Mouse (Mus musculus) CH12.LX (cell line): ENCODE results near the gene Zbtb4. TPM values are rescaled to one million over a fixed set of nuclear protein-coding genes. Genes with fewer than 3 reads are reported as not detected.

Experiments used
- DNase-seq: peaks from one replicate; pipeline ENCODE4 v3.0.0-alpha.2; 2013; ENCODE audit errors: extremely low read depth
- H3K27ac ChIP-seq: 2 replicates; pipeline ENCODE4 v1.5.1; 2012; ENCODE audit warnings: low read depth, mild to moderate bottlenecking, control low read depth, moderate library complexity; ENCODE audit not compliant: insufficient read depth
- H3K27me3 ChIP-seq: replicated peaks from 2 replicates; pipeline ENCODE3; 2012; ENCODE audit warnings: inconsistent platforms
- H3K36me3 ChIP-seq, 2 experiments: replicated peaks in 1 of 2; 2 replicates each; pipeline versions ENCODE3 to v1.6.1; 2012; ENCODE audit warnings: inconsistent platforms in 1 of 2, low read length in 1 of 2, mild to moderate bottlenecking in 1 of 2, mixed read lengths in 1 of 2, moderate library complexity in 1 of 2; ENCODE audit not compliant: control insufficient read depth in 1 of 2, insufficient read depth in 1 of 2
- H3K4me1 ChIP-seq, 2 experiments: 2 replicates each; pipeline ENCODE4 v1.6.1; 2012; ENCODE audit warnings: inconsistent platforms in 1 of 2, moderate library complexity in 1 of 2; ENCODE audit not compliant: insufficient read depth in 2 of 2, control insufficient read depth in 1 of 2
- H3K4me2 ChIP-seq: 2 replicates; pipeline ENCODE4 v1.6.1; 2012; ENCODE audit warnings: low read depth, mild to moderate bottlenecking, control low read depth; ENCODE audit not compliant: poor library complexity, insufficient read depth, severe bottlenecking
- H3K4me3 ChIP-seq, 3 experiments: fragments of 150-350 bp in 1 of 3; sonication (generic) in 1 of 3; replicated peaks in 1 of 3; 2 replicates each; pipeline versions ENCODE3 to v1.5.1; 2011 to 2012; ENCODE audit warnings: low read depth in 2 of 3, low read length in 2 of 3, mild to moderate bottlenecking in 2 of 3, moderate library complexity in 2 of 3, control low read depth in 1 of 3, improper control_type of control experiment in 1 of 3, inconsistent platforms in 1 of 3, mixed read lengths in 1 of 3; ENCODE audit not compliant: poor library complexity in 1 of 3
- H3K79me2 ChIP-seq: replicated peaks from 2 replicates; pipeline ENCODE4 v1.6.1; 2012; ENCODE audit warnings: mild to moderate bottlenecking, moderate library complexity; ENCODE audit not compliant: control insufficient read depth, poor library complexity, insufficient read depth, severe bottlenecking; ENCODE audit errors: extremely low read depth
- H3K9ac ChIP-seq: 2 replicates; pipeline ENCODE4 v1.6.1; 2012; ENCODE audit warnings: low read depth, mild to moderate bottlenecking, control low read depth, moderate library complexity; ENCODE audit not compliant: insufficient read depth
- H3K9me3 ChIP-seq: replicated peaks from 2 replicates; pipeline ENCODE3; 2012; ENCODE audit warnings: low read length, inconsistent platforms, mixed read lengths
- BHLHE40 ChIP-seq: IDR thresholded peaks from 2 replicates; pipeline ENCODE4 v1.6.1; 2011; ENCODE audit warnings: mild to moderate bottlenecking, low read depth, low read length, improper control_type of control experiment
- CHD1 ChIP-seq: IDR thresholded peaks from 2 replicates; pipeline ENCODE4 v1.6.1; 2012; ENCODE audit warnings: low read depth, low read length, improper control_type of control experiment, inconsistent platforms
- CHD2 ChIP-seq: IDR thresholded peaks from 2 replicates; pipeline ENCODE4 v1.6.1; 2011; ENCODE audit warnings: low read length, improper control_type of control experiment
- CTCF ChIP-seq, 2 experiments: IDR thresholded peaks in 1 of 2; conservative IDR thresholded peaks in 1 of 2; 2 replicates each; pipeline ENCODE4 v1.5.1; 2011 to 2012; ENCODE audit warnings: low read depth in 2 of 2, low read length in 2 of 2, improper control_type of control experiment in 1 of 2, inconsistent platforms in 1 of 2, mild to moderate bottlenecking in 1 of 2, moderate library complexity in 1 of 2
- E2F4 ChIP-seq: IDR thresholded peaks from 2 replicates; pipeline ENCODE4 v1.6.1; 2011; ENCODE audit warnings: low read depth, low read length, improper control_type of control experiment; ENCODE audit not compliant: insufficient replicate concordance
- ELF1 ChIP-seq: IDR thresholded peaks from 2 replicates; pipeline ENCODE4 v1.6.1; 2014; ENCODE audit warnings: low read depth, mild to moderate bottlenecking, inconsistent platforms, low read length, improper control_type of control experiment
- EP300 ChIP-seq: IDR thresholded peaks from 2 replicates; pipeline ENCODE4 v1.6.1; 2011; ENCODE audit warnings: low read length, improper control_type of control experiment
- GABPA ChIP-seq: IDR thresholded peaks from 2 replicates; pipeline ENCODE4 v1.6.1; 2012; ENCODE audit warnings: low read depth, low read length, improper control_type of control experiment, inconsistent platforms; ENCODE audit not compliant: insufficient replicate concordance
- HCFC1 ChIP-seq: IDR thresholded peaks from 2 replicates; pipeline ENCODE4 v1.6.1; 2012; ENCODE audit warnings: low read depth, mild to moderate bottlenecking, inconsistent platforms, low read length, improper control_type of control experiment
- JUND ChIP-seq: conservative IDR thresholded peaks from 2 replicates; pipeline ENCODE4 v1.6.1; 2011; ENCODE audit warnings: low read depth, low read length, improper control_type of control experiment
- KAT2A ChIP-seq: IDR thresholded peaks from 2 replicates; pipeline ENCODE4 v1.6.1; 2012; ENCODE audit warnings: low read length, improper control_type of control experiment, inconsistent platforms; ENCODE audit not compliant: insufficient replicate concordance
- MAFK ChIP-seq: IDR thresholded peaks from 2 replicates; pipeline ENCODE4 v1.6.1; 2011; ENCODE audit warnings: low read length, improper control_type of control experiment; ENCODE audit not compliant: insufficient replicate concordance
- MAX ChIP-seq: IDR thresholded peaks from 2 replicates; pipeline ENCODE4 v1.6.1; 2011; ENCODE audit warnings: low read length, improper control_type of control experiment
- MEF2A ChIP-seq: IDR thresholded peaks from 2 replicates; pipeline ENCODE4 v1.6.1; 2014; ENCODE audit warnings: low read depth, mild to moderate bottlenecking, inconsistent platforms, low read length, improper control_type of control experiment, borderline replicate concordance
- MXI1 ChIP-seq: IDR thresholded peaks from 2 replicates; pipeline ENCODE4 v1.6.1; 2011; ENCODE audit warnings: mild to moderate bottlenecking, low read depth, low read length, improper control_type of control experiment
- MYC ChIP-seq: IDR thresholded peaks from 2 replicates; pipeline ENCODE4 v1.6.1; 2011; ENCODE audit warnings: low read depth, mild to moderate bottlenecking, improper control_type of control experiment, low read length
- NELFE ChIP-seq: IDR thresholded peaks from 2 replicates; pipeline ENCODE4 v1.6.1; 2011; ENCODE audit warnings: low read depth, low read length, improper control_type of control experiment
- NRF1 ChIP-seq: IDR thresholded peaks from 2 replicates; pipeline ENCODE4 v1.6.1; 2014; ENCODE audit warnings: low read depth, mild to moderate bottlenecking, inconsistent platforms, low read length, improper control_type of control experiment, moderate library complexity
- PAX5 ChIP-seq: IDR thresholded peaks from 2 replicates; pipeline ENCODE4 v1.6.1; 2012; ENCODE audit warnings: low read length, inconsistent platforms, mixed read lengths
- POLR2A ChIP-seq: IDR thresholded peaks from 2 replicates; pipeline ENCODE4 v1.6.1; 2011; ENCODE audit warnings: low read depth, mild to moderate bottlenecking, improper control_type of control experiment, low read length
- POLR2AphosphoS2 ChIP-seq: IDR thresholded peaks from 2 replicates; pipeline ENCODE4 v1.6.1; 2011; ENCODE audit warnings: low read depth, low read length, improper control_type of control experiment
- RAD21 ChIP-seq: IDR thresholded peaks from 2 replicates; pipeline ENCODE4 v1.6.1; 2011; ENCODE audit warnings: low read depth, mild to moderate bottlenecking, low read length, improper control_type of control experiment, moderate library complexity
- RCOR1 ChIP-seq: conservative IDR thresholded peaks from 2 replicates; pipeline ENCODE4 v1.6.1; 2012; ENCODE audit warnings: low read depth, mild to moderate bottlenecking, inconsistent platforms, low read length, improper control_type of control experiment
- SIN3A ChIP-seq: IDR thresholded peaks from 2 replicates; pipeline ENCODE4 v1.6.1; 2012; ENCODE audit warnings: low read length, improper control_type of control experiment, inconsistent platforms
- SMC3 ChIP-seq: IDR thresholded peaks from 2 replicates; pipeline ENCODE4 v1.6.1; 2011; ENCODE audit warnings: low read depth, low read length, improper control_type of control experiment
- TBP ChIP-seq: conservative IDR thresholded peaks from 2 replicates; pipeline ENCODE4 v1.6.1; 2011; ENCODE audit warnings: low read depth, low read length, improper control_type of control experiment
- TCF12 ChIP-seq: IDR thresholded peaks from 2 replicates; pipeline ENCODE4 v1.6.1; 2014; ENCODE audit warnings: low read depth, mild to moderate bottlenecking, inconsistent platforms, low read length, improper control_type of control experiment
- UBTF ChIP-seq: IDR thresholded peaks from 2 replicates; pipeline ENCODE4 v1.6.1; 2012; ENCODE audit warnings: low read depth, mild to moderate bottlenecking, inconsistent platforms, low read length, improper control_type of control experiment, moderate library complexity
- USF1 ChIP-seq: IDR thresholded peaks from 2 replicates; pipeline ENCODE4 v1.6.1; 2014; ENCODE audit warnings: low read depth, mild to moderate bottlenecking, inconsistent platforms, low read length, improper control_type of control experiment
- USF2 ChIP-seq: conservative IDR thresholded peaks from 2 replicates; pipeline ENCODE4 v1.6.1; 2011; ENCODE audit warnings: low read depth, low read length, improper control_type of control experiment
- ZC3H11A ChIP-seq: IDR thresholded peaks from 2 replicates; pipeline ENCODE4 v1.6.1; 2012; ENCODE audit warnings: low read depth, mild to moderate bottlenecking, inconsistent platforms, low read length, improper control_type of control experiment
- ZKSCAN1 ChIP-seq: IDR thresholded peaks from 2 replicates; pipeline ENCODE4 v1.6.1; 2012; ENCODE audit warnings: low read depth, inconsistent platforms, low read length, improper control_type of control experiment, borderline replicate concordance
- ZMIZ1 ChIP-seq: IDR thresholded peaks from 2 replicates; pipeline ENCODE4 v1.6.1; 2012; ENCODE audit warnings: low read depth, mild to moderate bottlenecking, inconsistent platforms, low read length, improper control_type of control experiment
- dilution Hi-C: fragments of 300-500 bp; cut with MboI; formaldehyde crosslinking; loops from 2 replicates; pipeline ENCODE4 v1.14.3; 2020; ENCODE audit warnings: low sequenced_read_pairs; ENCODE audit not compliant: extremely low pct_unique_long_range_greater_than_20kb, extremely low pct_ligation_motif_present
- in situ Hi-C: fragments of 300-500 bp; cut with MboI; formaldehyde crosslinking; loops from 3 replicates; pipeline ENCODE4 v1.14.3; 2019; ENCODE audit warnings: low sequenced_read_pairs, low pct_ligation_motif_present, low pct_unique_long_range_greater_than_20kb, mixed read lengths
- polyA plus RNA-seq: library from polyadenylated mRNA; unstranded; fragments of >175 nt; gene quantifications from 2 replicates; pipeline ENCODE4 v1.2.1, GENCODE M21; 2012; ENCODE audit warnings: low read depth; ENCODE audit not compliant: insufficient read length
- total RNA-seq, 2 experiments: library from RNA; depleted of rRNA; stranded (reverse); fragments of 300-350 nt in 1 of 2; fragments of >200 nt in 1 of 2; gene quantifications; 2 replicates each; pipeline ENCODE4 v1.2.3; 2012 to 2014

Gene Zbtb4
- total and polyA plus RNA-seq, 3 experiments: 0.75 to 3.4 (median 2.3) TPM

DNA sequence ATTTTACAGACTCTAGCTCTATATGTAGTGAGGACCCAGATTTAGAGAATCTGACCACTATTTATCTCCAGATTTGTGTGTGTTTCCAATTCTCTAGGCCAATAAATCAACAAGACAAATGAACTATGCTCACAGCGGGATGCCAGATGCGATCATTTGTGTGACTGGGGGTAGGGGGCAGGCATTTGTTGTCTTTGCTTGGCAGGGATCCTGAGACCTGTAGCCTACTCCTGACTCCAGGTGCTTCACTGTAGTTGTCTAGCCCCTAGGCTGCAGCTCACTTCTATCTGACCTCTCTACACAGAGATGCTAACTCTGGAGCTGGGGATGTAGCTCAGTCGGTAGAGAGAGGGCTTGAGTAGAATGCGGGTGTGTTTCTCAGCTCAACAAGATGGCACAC, 16.1 kb downstream of the Zbtb4 start:
- H3K4me1 ChIP-seq: peaks cover 17 to 47% of the 10 kb centered on the region in 2 experiments
- no peak overlapping the region for H3K4me3 ChIP-seq
- no peaks in the 10 kb centered on the region for H3K79me2 ChIP-seq
- no peaks in the 10 kb centered on the region for H3K9me3 ChIP-seq
- H3K4me2 ChIP-seq: no peak overlapping the region
- no peak overlapping the region for H3K27ac ChIP-seq
- H3K36me3 ChIP-seq: peaks cover 4 to 35% of the 10 kb centered on the region in 2 experiments
- TF ChIP-seq CTCF (conservative IDR thresholded peaks at IDR 0.05 in 1 of 2, IDR thresholded peaks at IDR 0.05 in 1 of 2; ENCODE audit: low read depth in 2 of 2, low read length in 2 of 2): no peak
- in situ Hi-C loops (no loop called here), dilution Hi-C loops (no loop called here)
- no peak overlapping the region for H3K9ac ChIP-seq
- no peak for DNase-seq
- H3K27me3 ChIP-seq: no peaks in the 10 kb centered on the region

DNA sequence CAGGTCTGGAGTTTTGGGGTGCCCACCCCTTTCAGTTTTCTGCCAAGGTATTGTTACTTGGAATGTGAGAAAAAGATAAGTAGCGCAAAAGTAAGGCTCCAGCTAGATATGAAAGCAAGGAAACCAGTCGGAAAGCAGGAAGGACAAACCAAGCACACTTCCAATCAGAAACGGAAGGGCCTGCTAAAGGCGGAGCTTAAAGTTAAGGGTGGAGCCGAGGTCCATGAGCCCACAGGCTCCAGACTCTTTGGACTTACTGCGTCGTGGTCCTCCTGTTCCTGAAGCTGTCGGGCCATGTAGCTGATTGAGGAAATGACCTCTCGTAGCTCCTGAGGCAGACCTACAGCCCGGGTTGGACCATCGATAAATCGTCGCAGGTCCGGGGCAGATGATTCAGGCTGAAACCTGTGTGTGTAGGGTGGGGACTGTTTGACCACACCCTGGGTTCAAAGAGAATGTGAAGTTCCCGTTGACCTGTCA, 19.1 kb downstream of the Zbtb4 start:
- 0 out of 2 replicates have a peak overlapping the region, but pooled peaks have one; percentile 5 for H3K27ac ChIP-seq
- no peaks in the 10 kb centered on the region for H3K79me2 ChIP-seq
- peak overlapping the region; percentile 46 to 54 (median 49) for H3K4me3 ChIP-seq
- H3K27me3 ChIP-seq: no peaks in the 10 kb centered on the region
- H3K9me3 ChIP-seq: no peaks in the 10 kb centered on the region
- H3K9ac ChIP-seq: peak overlapping the region; percentile 60
- dilution Hi-C loops: no loop called here
- peaks cover 0 to 29% of the 10 kb centered on the region in 2 experiments; a peak in 2 of 4 replicates for H3K4me1 ChIP-seq
- peak; percentile 81 for DNase-seq
- peak overlapping the region; percentile 92 for H3K4me2 ChIP-seq
- in situ Hi-C loops: no loop called here
- H3K36me3 ChIP-seq: peaks cover 0 to 9% of the 10 kb centered on the region in 2 experiments
- TF ChIP-seq ELF1 (peak; percentile 88), HCFC1 (peak; percentile 69), RCOR1 (no peak), NRF1 (no peak), GABPA (no peak), PAX5 (no peak), USF1 (no peak), MAFK (no peak), E2F4 (no peak), RAD21 (no peak), CTCF (conservative IDR thresholded peaks at IDR 0.05 in 1 of 2, IDR thresholded peaks at IDR 0.05 in 1 of 2; ENCODE audit: low read depth in 2 of 2, low read length in 2 of 2) (no peak), MXI1 (no peak; the same call in 1 of the 2 replicates), USF2 (no peak), SMC3 (no peak), EP300 (no peak), KAT2A (no peak), POLR2A (peak; percentile 94), CHD2 (no peak), MEF2A (peak; percentile 35; the same call in 1 of the 2 replicates), ZMIZ1 (peak; percentile 92), SIN3A (peak; percentile 82), TCF12 (peak; percentile 73), JUND (no peak), CHD1 (no peak), NELFE (peak; percentile 88), ZKSCAN1 (no peak), MAX (peak; percentile 66; the same call in 1 of the 2 replicates), POLR2AphosphoS2 (peak; percentile 46; the same call in 1 of the 2 replicates), MYC (0 out of 2 replicates have a peak, but pooled peaks have one; percentile 37), TBP (peak; percentile 88), ZC3H11A (no peak), BHLHE40 (no peak), UBTF (no peak)
